Mouse (Mus musculus): ENCODE data around the gene H2-Q4. TPM values are rescaled to one million over a fixed set of nuclear protein-coding genes. Genes with fewer than 3 reads are reported as not detected.
"Not testable (repeated sequence)": the region's sequence is repeated elsewhere in the genome, so short reads cannot be mapped to it uniquely, and the experiment has no call there.

The H2-Q4 gene
- polyA plus RNA-seq (2015; fragmentation: Nextera tagmentation; extraction: Ambion mirVana): 2.2 and 2.7 TPM in 2 replicates

GRCm38 (mm10) chr17:35379369-35379728 is at the start of gene H2-Q4:
Gene H2-Q4 (plus strand): TSS chr17:35379617.
- H3K9ac ChIP-seq: peak within 1 kb of the TSS; percentile 40
- ATAC-seq (ENCODE audit: insufficient read depth): peak; percentile 77
- H3K27me3 ChIP-seq: peaks cover 26% of the 10 kb centered on the region
- H3K4me2 ChIP-seq: peak within 1 kb of the TSS; percentile 76
- H3K9me3 ChIP-seq (replicated peaks): no peaks in the 10 kb centered on the region
- no peaks in the 10 kb centered on the region for H3K36me3 ChIP-seq (replicated peaks)
- peak within 1 kb of the TSS; percentile 63 for H3K4me3 ChIP-seq (replicated peaks)
- H3K4me1 ChIP-seq (replicated peaks): peaks cover 5% of the 10 kb centered on the region; the same call in 1 of the 2 replicates
- H3K27ac ChIP-seq (replicated peaks): 0 out of 2 replicates have a peak within 1 kb of the TSS, but pooled peaks have one; percentile 33
- WGBS (ENCODE audit: insufficient replicate concordance): under 1% methylated on average over 16 of the region's 16 CpGs

- not testable (repeated sequence) for H3K4me2 ChIP-seq; H3K9ac ChIP-seq; H3K9me3 ChIP-seq (replicated peaks); H3K4me3 ChIP-seq (replicated peaks); H3K36me3 ChIP-seq (replicated peaks); ATAC-seq (ENCODE audit: insufficient read depth); H3K27me3 ChIP-seq; H3K27ac ChIP-seq (replicated peaks); H3K4me1 ChIP-seq (replicated peaks)
- WGBS (ENCODE audit: insufficient replicate concordance): 29% methylated on average over 3 of the region's 3 CpGs
Observed at GRCm38 (mm10) chr17:35329714-35330113, 49.7 kb upstream of the H2-Q4 start.

GRCm38 (mm10) chr17:35331546-35331945 is 47.9 kb upstream of the H2-Q4 start:
- not testable (repeated sequence) for H3K9me3 ChIP-seq (replicated peaks); ATAC-seq (ENCODE audit: insufficient read depth); H3K9ac ChIP-seq; H3K4me1 ChIP-seq (replicated peaks); H3K4me2 ChIP-seq; H3K27ac ChIP-seq (replicated peaks); H3K36me3 ChIP-seq (replicated peaks); H3K27me3 ChIP-seq; H3K4me3 ChIP-seq (replicated peaks)
- WGBS (ENCODE audit: insufficient replicate concordance): 33% methylated on average over 6 of the region's 6 CpGs

GRCm38 (mm10) chr17:35342071-35342671 is 37.2 kb upstream of the H2-Q4 start, which contains the start of gene H2-Q2:
Gene H2-Q2 (plus strand): TSS chr17:35342242.
- no peak within 1 kb of the TSS for H3K27ac ChIP-seq (replicated peaks)
- H3K4me1 ChIP-seq (replicated peaks): 0 out of 2 replicates have a peak, but pooled peaks cover 3% of the 10 kb centered on the region
- no peak within 1 kb of the TSS for H3K9ac ChIP-seq
- ATAC-seq (ENCODE audit: insufficient read depth): no peak
- WGBS (ENCODE audit: insufficient replicate concordance): 2% methylated on average over 40 of the region's 40 CpGs
- H3K27me3 ChIP-seq: peaks cover 64% of the 10 kb centered on the region
- no peaks in the 10 kb centered on the region for H3K9me3 ChIP-seq (replicated peaks)
- peak within 1 kb of the TSS; percentile 43 for H3K4me3 ChIP-seq (replicated peaks)
- H3K4me2 ChIP-seq: peak within 1 kb of the TSS; percentile 58
- no peaks in the 10 kb centered on the region for H3K36me3 ChIP-seq (replicated peaks)

GRCm38 (mm10) chr17:35342711-35343476 is 36.5 kb upstream of the H2-Q4 start:
- 2% methylated on average over 46 of the region's 46 CpGs for WGBS (ENCODE audit: insufficient replicate concordance)
- H3K4me3 ChIP-seq (replicated peaks): peak overlapping the region; percentile 43
- H3K36me3 ChIP-seq (replicated peaks): no peaks in the 10 kb centered on the region
- H3K9me3 ChIP-seq (replicated peaks): no peaks in the 10 kb centered on the region
- peak overlapping the region; percentile 58 for H3K4me2 ChIP-seq
- 0 out of 2 replicates have a peak, but pooled peaks cover 3% of the 10 kb centered on the region for H3K4me1 ChIP-seq (replicated peaks)
- no peak overlapping the region for H3K9ac ChIP-seq
- H3K27ac ChIP-seq (replicated peaks): no peak overlapping the region
- peaks cover 64% of the 10 kb centered on the region for H3K27me3 ChIP-seq
- ATAC-seq (ENCODE audit: insufficient read depth): 0 out of 2 replicates have a peak, but pooled peaks have one; percentile 40

- not testable (repeated sequence) for H3K4me1 ChIP-seq (replicated peaks); H3K4me2 ChIP-seq; ATAC-seq (ENCODE audit: insufficient read depth)
Observed at GRCm38 (mm10) chr17:35347659-35348058, 31.8 kb upstream of the H2-Q4 start.

GRCm38 (mm10) chr17:35353275-35353674 is 26.1 kb upstream of the H2-Q4 start:
- H3K4me1 ChIP-seq (replicated peaks); H3K4me2 ChIP-seq; H3K27ac ChIP-seq (replicated peaks); H3K4me3 ChIP-seq (replicated peaks); H3K36me3 ChIP-seq (replicated peaks); H3K27me3 ChIP-seq; ATAC-seq (ENCODE audit: insufficient read depth); H3K9ac ChIP-seq; H3K9me3 ChIP-seq (replicated peaks): not testable (repeated sequence)
- WGBS (ENCODE audit: insufficient replicate concordance): 19% methylated on average over 6 of the region's 6 CpGs

More at GRCm38 (mm10) chr17:35347659-35348058, 31.8 kb upstream of the H2-Q4 start:
- H3K27me3 ChIP-seq: peaks cover 28% of the 10 kb centered on the region
- H3K9me3 ChIP-seq (replicated peaks); H3K27ac ChIP-seq (replicated peaks); H3K4me3 ChIP-seq (replicated peaks); H3K9ac ChIP-seq; H3K36me3 ChIP-seq (replicated peaks): not testable (repeated sequence)

- no peak for ATAC-seq (ENCODE audit: insufficient read depth)
- H3K4me3 ChIP-seq (replicated peaks): no peak overlapping the region
- H3K9ac ChIP-seq: no peak overlapping the region
- H3K4me2 ChIP-seq: no peak overlapping the region
- H3K4me1 ChIP-seq (replicated peaks): no peaks in the 10 kb centered on the region
- WGBS (ENCODE audit: insufficient replicate concordance): 58% methylated on average over 2 of the region's 2 CpGs
- no peaks in the 10 kb centered on the region for H3K9me3 ChIP-seq (replicated peaks)
- no peak overlapping the region for H3K27ac ChIP-seq (replicated peaks)
- H3K27me3 ChIP-seq: peaks cover 14% of the 10 kb centered on the region
- H3K36me3 ChIP-seq (replicated peaks): no peaks in the 10 kb centered on the region
Observed at GRCm38 (mm10) chr17:35354071-35354470, 25.3 kb upstream of the H2-Q4 start.

GRCm38 (mm10) chr17:35357086-35357485 is 22.3 kb upstream of the H2-Q4 start:
- H3K9me3 ChIP-seq (replicated peaks): no peaks in the 10 kb centered on the region
- no peak overlapping the region for H3K9ac ChIP-seq
- peaks cover 22% of the 10 kb centered on the region for H3K27me3 ChIP-seq
- H3K4me2 ChIP-seq: no peak overlapping the region
- H3K4me1 ChIP-seq (replicated peaks): no peaks in the 10 kb centered on the region
- WGBS (ENCODE audit: insufficient replicate concordance): 20% methylated on average over 1 of the region's 1 CpGs
- no peak for ATAC-seq (ENCODE audit: insufficient read depth)
- no peaks in the 10 kb centered on the region for H3K36me3 ChIP-seq (replicated peaks)
- no peak overlapping the region for H3K4me3 ChIP-seq (replicated peaks)
- H3K27ac ChIP-seq (replicated peaks): no peak overlapping the region

GRCm38 (mm10) chr17:35358763-35359469 is 20.5 kb upstream of the H2-Q4 start:
- 0 out of 2 replicates have a peak, but pooled peaks have one; percentile 12 for ATAC-seq (ENCODE audit: insufficient read depth)
- peaks cover 22% of the 10 kb centered on the region for H3K27me3 ChIP-seq
- no peak overlapping the region for H3K27ac ChIP-seq (replicated peaks)
- H3K4me2 ChIP-seq: peak overlapping the region; percentile 61
- H3K36me3 ChIP-seq (replicated peaks): no peaks in the 10 kb centered on the region
- WGBS (ENCODE audit: insufficient replicate concordance): 10% methylated on average over 38 of the region's 38 CpGs
- H3K9ac ChIP-seq: no peak overlapping the region
- no peaks in the 10 kb centered on the region for H3K4me1 ChIP-seq (replicated peaks)
- peaks cover 5% of the 10 kb centered on the region; the same call in 1 of the 2 replicates for H3K9me3 ChIP-seq (replicated peaks)
- peak overlapping the region; percentile 42 for H3K4me3 ChIP-seq (replicated peaks)

GRCm38 (mm10) chr17:35359470-35359862 is 20.0 kb upstream of the H2-Q4 start:
- ATAC-seq (ENCODE audit: insufficient read depth): no peak
- 21% methylated on average over 21 of the region's 21 CpGs for WGBS (ENCODE audit: insufficient replicate concordance)
- H3K4me1 ChIP-seq (replicated peaks): no peaks in the 10 kb centered on the region
- H3K4me3 ChIP-seq (replicated peaks): peak overlapping the region; percentile 42
- no peak overlapping the region for H3K9ac ChIP-seq
- peak overlapping the region; percentile 61 for H3K4me2 ChIP-seq
- no peak overlapping the region for H3K27ac ChIP-seq (replicated peaks)
- no peaks in the 10 kb centered on the region for H3K36me3 ChIP-seq (replicated peaks)
- peaks cover 5% of the 10 kb centered on the region; the same call in 1 of the 2 replicates for H3K9me3 ChIP-seq (replicated peaks)
- H3K27me3 ChIP-seq: peaks cover 22% of the 10 kb centered on the region

All from liver, embryonic 15.5 days (tissue).